Mouse (Mus musculus) hindbrain, embryonic 14.5 days (tissue): ENCODE data around the gene Celf2. TPM values are rescaled to one million over a fixed set of nuclear protein-coding genes. Genes with fewer than 3 reads are reported as not detected.
"Not testable (repeated sequence)": the region's sequence is repeated elsewhere in the genome, so short reads cannot be mapped to it uniquely, and the experiment has no call there.

ENCODE experiments used
- ATAC-seq: fragments of 200-750 bp; cut with Nextera tagmentation; 2 replicates; pipeline ENCODE4 v1.8.0; 2017; ENCODE audit warnings: moderate number of reproducible peaks, mild to moderate bottlenecking, moderate TSS enrichment, moderate library complexity; ENCODE audit not compliant: low FRiP score
- DNase-seq: peaks from one replicate; pipeline ENCODE4 v3.0.0-alpha.2; 2015; ENCODE audit warnings: low spot score
- H3K27ac ChIP-seq: fragments of 300-500 bp; sonication (generic); 2 replicates; pipeline ENCODE4 v1.5.1; 2014; ENCODE audit warnings: mild to moderate bottlenecking, moderate library complexity
- H3K27me3 ChIP-seq: fragments of 300-500 bp; sonication (generic); 2 replicates; pipeline ENCODE4 v1.6.1; 2014; ENCODE audit warnings: mild to moderate bottlenecking, low read length, mixed read lengths; ENCODE audit not compliant: control insufficient read depth, insufficient read depth
- H3K36me3 ChIP-seq: fragments of 300-500 bp; sonication (generic); replicated peaks from 2 replicates; pipeline ENCODE4 v1.6.1; 2014; ENCODE audit not compliant: control insufficient read depth, insufficient read depth
- H3K4me1 ChIP-seq: fragments of 300-500 bp; sonication (generic); replicated peaks from 2 replicates; pipeline ENCODE4 v1.6.1; 2014; ENCODE audit warnings: antibody characterized with exemption, low read length, mixed read lengths; ENCODE audit not compliant: control insufficient read depth, insufficient read depth
- H3K4me2 ChIP-seq: fragments of 300-500 bp; sonication (generic); replicated peaks from 2 replicates; pipeline ENCODE4 v1.6.1; 2014; ENCODE audit warnings: mild to moderate bottlenecking, moderate library complexity
- H3K4me3 ChIP-seq: fragments of 300-500 bp; sonication (generic); replicated peaks from 2 replicates; pipeline ENCODE4 v1.5.1; 2014; ENCODE audit warnings: mild to moderate bottlenecking, low read length
- H3K9ac ChIP-seq: fragments of 300-500 bp; sonication (generic); 2 replicates; pipeline ENCODE4 v1.6.1; 2014
- H3K9me3 ChIP-seq: fragments of 300-500 bp; sonication (generic); 2 replicates; pipeline ENCODE4 v1.6.1; 2016; ENCODE audit warnings: low read length; ENCODE audit not compliant: control insufficient read depth
- WGBS: fragments of 180-500 bp; shearing (Covaris S2); extraction: QIAGEN DNeasy Blood & Tissue Kit; methylation state at CpG from one replicate; pipeline ENCODE4 v1.1.7; 2014; 5-methylcytosine and 5-hydroxymethylcytosine counted together
- polyA plus RNA-seq: library from polyadenylated mRNA; unstranded; fragments of >200 nt; fragmentation: Nextera tagmentation; extraction: Ambion mirVana; gene quantifications from 2 replicates; pipeline ENCODE4 v1.2.1, GENCODE M21; 2014

Celf2 gene
- polyA plus RNA-seq, 1 experiment from 2014 or later = 131 TPM

DNA sequence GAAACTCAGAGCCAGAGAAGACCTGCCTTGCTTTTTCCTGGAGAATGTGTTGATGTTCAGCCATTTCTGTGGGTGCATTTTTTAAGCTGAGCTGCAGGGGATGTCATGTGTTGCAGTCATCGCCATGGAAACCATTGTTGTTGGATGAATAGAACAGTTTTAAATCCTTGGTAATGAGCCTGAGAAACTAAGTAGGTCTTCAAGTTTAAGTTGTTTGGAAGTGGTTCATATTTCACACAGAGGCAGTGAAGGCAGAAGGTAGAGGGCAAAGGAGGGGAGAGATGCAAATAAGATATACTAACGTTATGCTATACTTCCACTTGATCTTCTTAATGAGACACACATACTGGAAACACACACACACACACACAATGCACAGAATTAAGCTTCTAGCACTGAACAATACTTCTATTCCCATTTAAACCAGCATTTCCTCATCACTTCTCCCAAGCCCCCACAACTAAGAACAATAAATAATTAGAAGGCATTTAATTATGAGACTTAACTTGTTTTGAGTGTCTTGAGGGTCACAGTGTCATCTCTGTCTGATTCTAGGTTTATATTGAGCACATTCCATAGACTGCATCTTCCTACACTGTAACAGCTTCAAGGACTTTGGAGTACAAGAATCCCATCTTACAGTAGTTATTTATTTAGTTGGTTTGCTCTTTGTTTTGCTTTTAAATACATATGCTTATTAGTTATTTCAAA, 199.1 kb downstream of the Celf2 start:
- Histone ChIP-seq H3K4me3 (no peak overlapping the region), H3K9me3 (no peaks in the 10 kb centered on the region), H3K27ac (peak overlapping the region; percentile 72), H3K27me3 (no peaks in the 10 kb centered on the region), H3K9ac (no peak overlapping the region), H3K4me2 (no peak overlapping the region), H3K36me3 (no peaks in the 10 kb centered on the region), H3K4me1 (peaks cover 28% of the 10 kb centered on the region)
- WGBS = 10% methylated on average over 2 of the region's 2 CpGs
- peak; percentile 74 for DNase-seq
- peak; percentile 75; the same call in 1 of the 2 replicates for ATAC-seq

DNA sequence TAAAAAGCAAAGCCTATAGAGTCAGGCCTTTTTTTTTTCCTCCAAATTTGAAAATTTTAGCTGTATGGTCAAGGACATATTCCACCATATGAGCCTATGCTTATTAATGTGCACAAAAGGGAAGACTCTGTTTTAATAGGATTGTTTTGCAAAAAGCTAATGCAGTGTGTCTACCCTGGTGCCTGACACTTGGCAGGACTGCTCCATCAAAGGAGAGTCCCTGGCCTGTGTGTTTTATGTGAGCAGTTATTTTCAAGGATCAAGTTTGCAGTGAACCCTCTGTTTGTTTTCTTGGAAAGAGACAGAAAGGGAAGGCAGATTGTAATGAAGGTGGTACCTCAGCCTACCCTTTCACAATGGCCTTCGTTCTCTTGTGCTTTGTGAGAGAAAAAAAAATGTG, 200.0 kb downstream of the Celf2 start:
- Histone ChIP-seq H3K9me3 (no peaks in the 10 kb centered on the region), H3K36me3 (no peaks in the 10 kb centered on the region), H3K4me3 (no peak overlapping the region), H3K27me3 (no peaks in the 10 kb centered on the region), H3K27ac (peak overlapping the region; percentile 72), H3K4me1 (peaks cover 28% of the 10 kb centered on the region), H3K9ac (no peak overlapping the region), H3K4me2 (no peak overlapping the region)
- peak; percentile 53; the same call in 1 of the 2 replicates for ATAC-seq
- WGBS = 30% methylated on average over 1 of the region's 1 CpGs
- no peak for DNase-seq

DNA sequence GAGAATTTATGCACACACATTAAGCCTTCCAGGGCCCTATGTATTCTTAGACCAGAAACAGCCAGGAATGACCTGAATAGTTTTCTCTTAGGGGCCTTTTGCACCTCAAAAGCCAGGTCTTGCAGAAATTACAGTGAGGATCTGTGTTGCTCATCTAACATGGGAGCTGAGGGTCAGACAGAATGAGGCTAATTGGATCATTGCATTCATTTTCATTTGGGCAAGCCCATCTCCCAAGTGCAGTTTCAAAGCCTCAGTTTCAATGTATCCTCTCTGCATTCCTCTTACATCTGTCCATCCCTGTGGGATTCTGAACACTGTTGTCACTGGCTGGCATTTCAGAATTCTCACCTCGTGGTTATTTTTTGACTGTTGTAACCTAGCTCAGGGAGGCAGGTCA, 200.6 kb downstream of the Celf2 start:
- Histone ChIP-seq H3K9ac (no peak overlapping the region), H3K4me1 (peaks cover 28% of the 10 kb centered on the region), H3K27me3 (no peaks in the 10 kb centered on the region), H3K27ac (peak overlapping the region; percentile 72), H3K36me3 (no peaks in the 10 kb centered on the region), H3K4me2 (no peak overlapping the region), H3K4me3 (no peak overlapping the region), H3K9me3 (no peaks in the 10 kb centered on the region)
- DNase-seq (no peak), ATAC-seq (no peak)
- 36% methylated on average over 1 of the region's 1 CpGs for WGBS

DNA sequence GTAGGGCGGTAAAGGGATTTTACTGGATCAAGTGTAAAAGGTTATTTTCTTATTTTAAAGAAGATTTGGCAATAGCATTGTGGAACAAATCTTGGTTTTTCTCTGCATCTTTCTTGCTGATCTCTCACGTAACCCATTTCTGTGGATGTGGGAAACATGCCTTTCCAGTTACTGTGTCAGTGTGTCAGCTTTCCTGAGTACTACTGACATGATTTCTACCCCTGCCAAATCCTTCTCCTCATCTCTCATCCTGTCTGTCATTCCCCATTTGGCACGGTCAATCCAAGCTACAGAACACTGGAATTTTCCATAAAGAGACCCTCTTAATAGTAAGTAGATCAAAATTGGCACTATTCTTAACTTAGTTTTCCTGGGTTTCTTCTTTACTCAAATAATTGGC, 221.9 kb downstream of the Celf2 start:
- H3K9ac ChIP-seq = no peak overlapping the region
- ATAC-seq = no peak
- no peak overlapping the region for H3K4me3 ChIP-seq
- no peaks in the 10 kb centered on the region for H3K36me3 ChIP-seq
- H3K4me1 ChIP-seq = no peaks in the 10 kb centered on the region
- 84% methylated on average over 3 of the region's 3 CpGs for WGBS
- no peaks in the 10 kb centered on the region for H3K9me3 ChIP-seq
- DNase-seq = no peak
- H3K27ac ChIP-seq = no peak overlapping the region
- H3K27me3 ChIP-seq = no peaks in the 10 kb centered on the region
- H3K4me2 ChIP-seq = no peak overlapping the region

DNA sequence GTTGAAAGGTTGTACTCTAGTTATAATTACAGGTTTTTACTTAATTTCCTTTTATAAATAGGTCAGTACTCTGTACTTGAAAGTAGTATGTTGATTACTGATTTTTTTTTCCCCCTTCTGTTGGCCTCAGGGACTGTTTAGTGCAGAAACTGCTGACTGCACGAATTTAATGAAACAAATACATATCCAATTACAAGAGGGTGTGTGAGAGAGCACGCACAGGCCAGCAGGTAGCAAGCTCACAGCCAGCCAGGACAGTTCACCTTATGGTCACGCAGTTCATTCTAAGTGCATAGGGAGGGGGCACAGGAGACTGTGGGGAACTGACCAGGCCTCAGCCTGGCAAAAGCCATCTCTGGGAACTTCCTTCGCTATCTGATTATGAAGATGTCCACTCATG, 236.1 kb downstream of the Celf2 start:
- WGBS = 60% methylated on average over 4 of the region's 4 CpGs
- no peaks in the 10 kb centered on the region for H3K27me3 ChIP-seq
- H3K4me2 ChIP-seq = no peak overlapping the region
- H3K9ac ChIP-seq = no peak overlapping the region
- H3K4me3 ChIP-seq = no peak overlapping the region
- DNase-seq (no peak), ATAC-seq (0 out of 2 replicates have a peak, but pooled peaks have one; percentile 37)
- no peaks in the 10 kb centered on the region for H3K36me3 ChIP-seq
- no peak overlapping the region for H3K27ac ChIP-seq
- H3K4me1 ChIP-seq = 0 out of 2 replicates have a peak, but pooled peaks cover 6% of the 10 kb centered on the region
- no peaks in the 10 kb centered on the region for H3K9me3 ChIP-seq

DNA sequence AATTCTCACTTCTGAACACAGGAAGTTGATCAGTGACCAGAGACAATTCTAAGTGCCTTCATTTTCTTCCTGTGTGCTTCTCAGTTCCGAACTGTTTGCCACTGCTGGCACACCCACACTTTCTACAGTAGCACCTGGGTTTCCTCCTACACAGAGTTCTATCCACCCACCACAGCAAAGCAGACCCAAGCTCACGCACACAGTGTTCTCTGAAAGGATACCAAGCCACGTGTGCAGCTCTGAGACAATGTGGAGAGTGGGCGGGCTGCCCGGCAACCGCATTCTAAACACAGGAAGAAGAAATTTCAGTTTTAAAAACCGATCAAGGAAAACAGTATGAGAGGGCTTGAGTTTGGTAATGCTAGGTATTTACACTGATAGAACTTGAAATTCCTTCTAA, 239.3 kb downstream of the Celf2 start:
- WGBS = 74% methylated on average over 7 of the region's 7 CpGs
- H3K27me3 ChIP-seq = no peaks in the 10 kb centered on the region
- no peak overlapping the region for H3K27ac ChIP-seq
- no peak overlapping the region for H3K9ac ChIP-seq
- H3K4me2 ChIP-seq = no peak overlapping the region
- H3K9me3 ChIP-seq = no peaks in the 10 kb centered on the region
- DNase-seq (no peak), ATAC-seq (no peak)
- H3K36me3 ChIP-seq = no peaks in the 10 kb centered on the region
- H3K4me1 ChIP-seq = 0 out of 2 replicates have a peak, but pooled peaks cover 6% of the 10 kb centered on the region
- H3K4me3 ChIP-seq = no peak overlapping the region

DNA sequence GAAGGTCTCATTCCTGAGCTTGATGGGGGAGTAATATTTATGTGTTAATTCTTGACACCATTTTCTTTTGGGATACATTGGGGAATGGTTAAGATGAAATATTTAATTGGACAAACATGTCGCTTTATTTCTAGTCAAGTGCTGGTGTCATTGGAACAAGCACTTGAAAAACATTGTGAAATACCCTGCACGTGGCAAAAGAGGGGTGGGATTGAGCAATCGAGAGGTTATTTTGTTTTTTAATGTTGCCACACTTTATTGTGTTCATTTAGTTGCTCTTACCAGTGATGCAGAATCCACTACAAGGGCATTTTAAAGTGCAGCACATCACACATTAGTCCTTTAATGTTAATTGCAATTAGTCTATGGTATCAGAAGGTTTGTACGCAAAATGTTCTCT, 242.2 kb downstream of the Celf2 start:
- H3K4me1 ChIP-seq = no peaks in the 10 kb centered on the region

DNA sequence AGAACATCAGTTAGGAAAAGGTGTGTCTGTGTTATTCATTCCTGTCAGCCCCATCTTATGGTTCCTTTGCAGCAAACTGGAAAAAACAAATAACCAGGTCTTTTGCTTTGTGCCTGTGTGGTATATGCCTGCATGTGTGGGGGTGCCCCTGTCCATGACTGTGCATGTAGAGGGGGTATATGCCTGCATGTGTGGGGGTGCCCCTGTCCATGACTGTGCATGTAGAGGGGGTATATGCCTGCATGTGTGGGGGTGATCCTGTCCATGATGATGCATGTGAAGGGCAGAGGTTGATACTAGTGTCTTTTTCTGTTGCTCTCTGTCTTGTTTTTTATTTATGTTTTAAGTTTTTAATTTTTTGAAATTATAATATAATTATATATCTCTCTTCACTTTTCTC, 246.7 kb downstream of the Celf2 start:
- H3K27me3 ChIP-seq, H3K36me3 ChIP-seq, H3K4me2 ChIP-seq, DNase-seq, H3K27ac ChIP-seq, H3K4me1 ChIP-seq, ATAC-seq, H3K9me3 ChIP-seq, H3K4me3 ChIP-seq, H3K9ac ChIP-seq: not testable (repeated sequence)

More for the DNA sequence above, 242.2 kb downstream of the Celf2 start:
- WGBS = 87% methylated on average over 4 of the region's 4 CpGs
- no peaks in the 10 kb centered on the region for H3K9me3 ChIP-seq
- ATAC-seq (no peak), DNase-seq (no peak)
- H3K4me3 ChIP-seq = no peak overlapping the region
- H3K9ac ChIP-seq = no peak overlapping the region
- H3K36me3 ChIP-seq = no peaks in the 10 kb centered on the region
- H3K27me3 ChIP-seq = no peaks in the 10 kb centered on the region
- no peak overlapping the region for H3K27ac ChIP-seq
- H3K4me2 ChIP-seq = no peak overlapping the region

DNA sequence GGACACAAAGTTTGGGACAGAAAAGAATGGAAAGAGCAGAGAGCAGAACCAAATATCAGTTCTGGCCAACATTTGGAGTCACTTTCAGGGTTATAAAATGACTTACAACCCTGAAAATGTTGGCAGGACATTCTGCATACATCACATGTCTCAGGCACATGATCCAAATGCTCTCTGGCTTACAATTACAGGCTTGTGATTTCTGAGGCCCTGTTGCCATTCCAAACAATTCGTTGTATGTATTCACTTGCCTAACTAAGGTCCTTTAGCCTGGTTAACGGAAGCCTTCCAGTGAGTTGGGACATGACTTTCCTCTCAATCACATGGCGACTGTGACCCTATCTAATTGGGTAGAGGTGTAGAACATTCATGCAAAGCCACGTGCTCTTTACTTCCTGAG, 249.2 kb downstream of the Celf2 start:
- no peaks in the 10 kb centered on the region for H3K27me3 ChIP-seq
- no peak overlapping the region for H3K4me3 ChIP-seq
- H3K9me3 ChIP-seq = no peaks in the 10 kb centered on the region
- WGBS = 81% methylated on average over 4 of the region's 4 CpGs
- H3K4me2 ChIP-seq = no peak overlapping the region
- ATAC-seq (no peak), DNase-seq (no peak)
- H3K4me1 ChIP-seq = no peaks in the 10 kb centered on the region
- no peak overlapping the region for H3K9ac ChIP-seq
- no peak overlapping the region for H3K27ac ChIP-seq
- H3K36me3 ChIP-seq = no peaks in the 10 kb centered on the region

DNA sequence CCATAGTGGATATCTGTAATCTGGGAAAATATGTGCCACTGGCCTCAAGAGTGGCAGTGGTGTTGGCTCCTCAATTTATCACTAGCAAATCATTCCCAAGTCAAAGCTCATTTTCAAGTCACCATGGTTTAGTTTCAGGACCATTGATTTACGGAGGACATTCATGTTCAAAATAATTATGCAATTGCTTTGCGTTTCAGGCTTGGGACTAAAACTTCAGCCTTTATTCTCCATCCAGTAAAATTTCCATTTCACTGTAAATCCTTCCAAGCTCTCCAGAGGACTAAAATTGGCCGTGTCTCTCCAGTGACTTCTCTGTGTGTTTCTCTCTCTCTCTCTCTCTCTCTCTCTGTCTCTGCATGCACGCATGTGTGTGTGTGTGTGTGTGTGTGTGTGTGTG, 249.7 kb downstream of the Celf2 start:
- H3K4me1 ChIP-seq = no peaks in the 10 kb centered on the region
- H3K4me3 ChIP-seq = no peak overlapping the region
- DNase-seq = no peak
- no peaks in the 10 kb centered on the region for H3K27me3 ChIP-seq
- ATAC-seq = no peak
- H3K4me2 ChIP-seq = no peak overlapping the region
- no peak overlapping the region for H3K9ac ChIP-seq
- H3K27ac ChIP-seq = no peak overlapping the region
- 71% methylated on average over 4 of the region's 4 CpGs for WGBS
- no peaks in the 10 kb centered on the region for H3K9me3 ChIP-seq
- H3K36me3 ChIP-seq = no peaks in the 10 kb centered on the region
